Mouse (Mus musculus) thymus, postnatal 36 days (tissue): ENCODE data around the gene Lcn2.

ENCODE experiments used
- DNase-seq, 2 experiments: peaks; one replicate each; pipeline ENCODE4 v3.0.0; 2022; ENCODE audit warnings: mixed read lengths in 2 of 2

Gene Lcn2

DNA sequence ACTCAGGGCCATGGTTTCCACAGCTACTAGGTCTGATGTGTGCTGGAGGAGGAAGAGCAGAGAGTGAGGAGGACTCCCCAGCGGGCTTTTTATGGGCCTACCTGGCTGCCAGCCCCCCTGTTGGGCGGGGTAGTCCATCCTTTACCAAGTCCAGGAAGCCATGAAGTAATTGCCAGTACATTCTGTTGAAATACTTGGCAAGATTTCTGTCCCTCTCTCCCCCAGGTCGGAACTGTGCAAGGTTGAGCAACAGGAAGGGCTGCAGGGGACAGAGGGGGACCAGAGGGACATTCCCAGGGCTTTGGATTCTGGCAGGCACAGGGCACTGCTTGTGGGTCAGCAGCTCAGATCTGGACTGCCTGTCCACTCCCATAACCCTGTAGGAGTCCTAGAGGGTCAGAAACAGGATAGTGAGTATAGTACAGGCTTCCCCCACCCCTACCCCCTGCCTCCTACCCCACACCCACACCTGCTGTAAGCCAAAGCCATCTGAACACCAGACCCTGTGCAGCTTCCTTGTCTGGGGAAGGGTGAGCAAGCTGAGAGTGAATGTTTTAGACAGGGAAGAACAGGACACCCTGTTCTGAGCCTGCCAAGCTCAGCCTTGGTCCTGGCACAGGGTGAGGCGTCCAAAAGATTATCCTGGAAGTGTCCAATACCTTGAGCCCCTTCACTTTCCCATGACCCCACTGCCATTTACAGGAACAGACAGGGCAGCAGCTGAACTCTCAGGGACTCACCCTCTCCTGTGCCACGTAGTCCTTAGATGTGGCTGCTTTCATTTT, at the start of gene Lcn2:
Gene Lcn2, minus strand, starts transcription at position 547 of the 785 bp plus-strand sequence.
- no peak for DNase-seq

DNA sequence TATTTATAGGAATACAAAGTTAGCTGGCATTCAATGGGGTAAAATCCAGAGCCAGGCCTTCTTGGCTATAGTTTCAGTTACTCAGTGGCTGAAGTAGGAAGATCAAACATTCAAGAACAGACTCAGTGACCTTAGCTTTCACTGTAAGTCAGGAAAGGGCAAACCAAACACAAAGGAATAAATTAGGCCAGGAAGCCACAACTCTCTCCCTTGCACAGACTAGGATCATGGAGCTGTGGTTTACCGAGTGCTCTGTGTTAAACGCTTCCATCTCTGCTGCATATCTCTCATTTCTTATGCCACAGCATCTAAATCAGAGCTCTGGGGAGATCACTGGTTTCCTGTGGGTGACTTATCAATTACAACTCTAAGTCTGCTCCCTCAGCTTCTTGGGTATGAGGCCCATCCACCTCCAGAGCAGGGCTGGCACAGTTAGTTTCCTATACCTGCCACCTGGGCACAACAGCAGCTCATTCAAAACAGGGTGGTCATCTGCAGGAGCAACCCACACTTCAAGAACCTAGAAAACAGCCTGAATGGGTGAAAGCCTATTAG, 49.6 kb upstream of the Lcn2 start:
- no peak for DNase-seq

DNA sequence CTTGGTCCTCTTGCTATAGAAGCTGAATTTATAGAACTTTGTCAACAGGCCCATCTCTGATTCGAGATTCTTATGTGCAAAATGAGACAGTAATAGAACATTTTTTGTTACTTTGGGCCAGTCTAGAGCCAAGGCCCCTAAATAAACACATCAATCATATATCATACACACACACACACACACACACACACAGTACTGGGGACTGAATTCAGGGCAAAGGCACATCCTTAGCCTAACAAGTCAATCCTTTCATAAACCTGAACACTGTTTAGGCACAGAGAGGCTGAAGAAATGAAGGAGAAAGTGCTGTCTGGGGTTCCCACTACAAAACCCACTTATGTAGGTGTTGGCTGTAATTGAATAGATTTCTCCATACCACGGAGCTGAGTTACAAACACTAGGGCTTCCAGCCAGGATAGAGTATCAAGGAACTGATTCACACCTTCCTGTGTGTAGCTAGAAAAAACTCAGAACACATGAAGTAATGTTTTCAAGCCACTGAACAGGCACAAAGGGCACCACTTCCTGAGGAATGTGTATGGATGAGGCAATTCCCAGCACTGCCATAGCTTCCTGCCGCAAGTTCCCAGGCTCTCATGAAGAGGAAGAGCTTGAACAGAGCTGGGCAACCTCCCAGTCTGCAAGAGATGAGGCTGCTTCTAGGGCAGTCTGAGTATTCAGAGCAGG, 48.8 kb upstream of the Lcn2 start:
- DNase-seq, result no peak

DNA sequence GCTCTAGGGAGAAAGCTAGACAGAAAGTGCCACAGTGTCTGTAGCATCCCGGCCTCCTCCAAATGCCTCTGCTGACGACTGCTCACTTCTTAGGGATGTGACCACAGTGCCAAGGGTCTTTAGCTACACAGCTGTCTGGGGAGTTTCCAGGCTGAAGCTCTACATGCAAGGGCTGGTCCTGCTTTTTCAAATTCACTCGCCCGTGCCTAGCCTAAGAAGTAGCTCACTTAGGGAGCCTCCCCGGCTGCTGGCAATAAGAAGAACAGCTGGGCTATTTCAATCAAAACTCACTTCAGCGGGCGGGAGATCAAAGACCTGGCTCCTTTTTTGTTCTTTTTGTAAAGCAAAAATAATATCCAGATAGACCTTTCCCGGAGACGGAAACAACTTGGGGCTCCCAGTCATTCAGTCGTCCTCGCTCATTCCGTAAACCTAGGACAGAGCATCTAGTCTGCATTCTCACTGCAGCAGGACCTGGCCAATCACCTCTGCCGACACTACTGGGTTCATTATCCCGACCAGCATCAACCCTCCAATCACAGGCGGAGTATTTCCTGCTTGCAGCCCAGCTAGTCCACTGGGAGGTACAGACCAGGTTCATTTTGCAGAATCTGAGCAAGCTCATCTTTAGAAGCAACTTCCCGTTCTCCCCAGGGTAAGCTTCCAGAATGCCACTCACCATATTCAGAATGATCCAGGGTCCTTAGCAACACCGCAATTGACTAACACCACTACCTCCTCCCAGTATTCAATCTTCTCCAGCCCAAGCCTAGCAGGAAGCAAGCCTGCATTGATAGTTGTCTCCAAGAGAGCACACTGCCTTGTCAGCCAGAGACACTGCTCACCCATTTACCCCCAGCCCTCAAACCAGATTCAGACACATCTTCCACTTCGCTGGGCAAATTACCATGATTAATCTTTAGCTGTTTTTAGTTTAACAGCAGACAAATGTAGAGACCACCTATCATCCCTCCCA, 42.9 kb upstream of the Lcn2 start:
- DNase-seq, result no peak

DNA sequence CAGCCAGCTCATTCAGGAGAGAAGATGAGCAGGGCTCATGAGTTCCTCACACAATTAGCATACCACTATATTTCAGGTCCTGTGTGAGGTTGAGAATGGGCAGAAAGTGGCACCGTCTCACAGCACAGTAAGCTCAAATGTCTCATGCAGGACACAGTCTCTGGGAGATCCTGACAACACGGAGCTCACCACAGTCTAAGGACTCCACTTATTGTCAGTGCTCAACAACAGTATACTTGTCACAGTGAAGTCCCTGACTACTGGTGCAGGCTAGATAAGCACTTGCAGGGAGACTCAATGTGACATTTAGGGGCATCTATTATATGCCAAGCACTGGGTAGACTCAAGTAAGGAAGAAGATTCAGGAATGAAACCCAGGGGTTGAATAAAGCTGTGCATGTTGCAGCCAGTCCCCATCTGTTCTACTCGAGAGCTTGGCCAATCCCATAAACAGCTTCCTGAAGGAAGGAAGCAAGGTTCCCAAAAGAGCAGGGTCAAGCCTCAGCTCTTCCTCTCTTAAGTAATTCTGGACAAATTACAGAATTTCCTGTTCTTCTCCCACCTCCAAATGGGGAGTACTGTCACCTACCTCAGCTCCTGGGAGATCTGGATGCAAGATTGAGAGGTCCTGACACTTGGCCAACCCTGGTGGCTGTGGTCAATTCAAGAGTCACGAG, 41.3 kb upstream of the Lcn2 start:
- DNase-seq, result no peak

DNA sequence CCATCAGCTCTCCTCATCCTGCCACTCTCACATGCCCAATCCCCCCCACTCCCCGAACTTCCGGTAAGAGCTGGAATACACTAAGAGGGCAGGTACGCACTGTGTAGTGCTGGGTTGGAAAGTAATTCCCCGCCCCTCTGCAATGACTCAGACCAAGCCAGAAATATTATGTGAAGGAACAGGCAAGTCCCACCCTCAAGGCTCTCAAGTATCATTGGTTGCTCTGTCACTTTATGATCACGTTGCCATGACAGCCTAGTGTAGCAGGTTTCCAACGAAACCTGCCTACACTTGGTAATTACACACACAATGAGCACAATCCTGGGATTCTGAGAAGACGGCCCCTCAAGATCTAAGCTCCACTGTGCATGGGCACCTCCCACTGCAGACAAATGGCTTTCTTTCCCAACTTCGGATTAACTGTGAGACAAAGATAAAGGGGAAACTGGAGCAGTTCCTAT, 40.2 kb upstream of the Lcn2 start:
- no peak for DNase-seq

DNA sequence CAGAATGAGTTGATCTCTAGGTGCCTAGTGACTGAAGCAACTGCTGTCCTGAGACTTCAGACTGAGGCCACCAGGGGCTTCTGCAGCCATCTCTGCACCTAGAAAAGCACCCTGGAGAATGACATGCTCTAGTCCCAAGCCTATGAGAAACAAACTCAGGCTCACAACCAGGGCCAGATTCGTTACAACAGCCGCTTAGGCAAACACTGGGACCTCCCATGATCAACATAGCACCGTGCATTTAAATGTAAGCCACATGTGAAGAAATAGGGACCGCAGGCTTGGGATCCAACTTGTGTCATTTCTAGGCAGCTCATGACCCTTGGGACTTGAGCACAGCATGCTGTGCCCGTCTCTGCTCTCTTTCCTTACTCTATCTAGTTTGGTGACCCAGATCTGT, 39.7 kb upstream of the Lcn2 start:
- DNase-seq, result no peak

DNA sequence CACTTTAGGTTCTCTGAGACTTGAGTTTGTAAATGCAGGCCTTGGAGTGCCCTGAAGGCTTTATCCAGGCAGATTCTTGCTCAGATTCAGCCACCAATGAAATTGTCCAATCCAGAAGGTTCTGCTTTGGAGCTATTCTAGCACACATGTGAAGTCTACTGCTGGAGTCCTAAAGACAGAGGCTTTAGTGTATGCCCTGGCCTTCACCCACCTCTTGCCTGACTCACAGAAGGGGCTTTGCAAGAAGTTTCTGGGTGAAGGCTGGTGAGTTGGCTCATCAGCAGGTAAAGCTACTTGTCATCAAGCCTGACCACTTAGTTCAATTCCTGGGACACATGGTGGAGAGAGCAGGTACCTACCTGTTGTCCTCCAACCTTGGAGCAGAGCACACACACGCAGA, 38.1 kb upstream of the Lcn2 start:
- DNase-seq, result no peak

DNA sequence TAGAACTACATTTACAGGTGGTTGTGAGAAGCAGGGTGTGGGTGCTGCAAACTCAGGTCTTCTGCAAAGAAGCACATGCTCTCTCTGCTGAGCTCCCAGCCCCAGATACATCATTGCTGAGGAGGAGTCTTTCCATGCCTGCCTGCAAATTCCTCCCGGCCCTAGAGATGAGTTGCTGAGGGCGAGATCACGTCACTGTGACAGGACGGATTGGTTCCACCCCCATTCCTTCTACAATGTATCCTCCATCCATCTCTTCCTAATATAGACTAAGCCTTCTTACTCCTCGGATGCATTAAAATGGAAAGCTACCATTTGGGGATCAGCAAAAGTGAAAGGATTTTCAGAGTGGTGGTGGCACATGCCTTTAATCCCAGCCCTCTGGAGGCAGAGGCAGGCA, 37.5 kb upstream of the Lcn2 start:
- DNase-seq, result no peak

DNA sequence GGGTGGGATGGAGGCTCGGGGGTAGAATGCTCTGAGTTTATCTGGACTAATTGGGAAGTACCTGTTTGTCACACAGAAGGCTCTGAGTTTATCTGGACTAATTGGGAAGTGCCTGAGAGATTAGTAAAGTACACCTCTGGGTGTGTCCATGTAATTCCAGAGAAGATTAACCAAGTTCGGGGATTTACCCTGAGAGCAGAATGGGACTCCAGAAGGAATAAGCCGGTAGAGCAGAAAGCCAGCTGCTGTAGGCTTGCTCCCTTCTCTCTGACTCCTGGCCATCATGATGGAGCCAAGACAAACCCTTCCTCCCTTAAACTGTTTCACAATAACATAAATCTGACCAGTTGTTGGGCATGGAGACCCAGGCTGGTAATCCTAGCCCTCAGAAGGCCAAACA, 36.7 kb upstream of the Lcn2 start:
- DNase-seq, result no peak

DNA sequence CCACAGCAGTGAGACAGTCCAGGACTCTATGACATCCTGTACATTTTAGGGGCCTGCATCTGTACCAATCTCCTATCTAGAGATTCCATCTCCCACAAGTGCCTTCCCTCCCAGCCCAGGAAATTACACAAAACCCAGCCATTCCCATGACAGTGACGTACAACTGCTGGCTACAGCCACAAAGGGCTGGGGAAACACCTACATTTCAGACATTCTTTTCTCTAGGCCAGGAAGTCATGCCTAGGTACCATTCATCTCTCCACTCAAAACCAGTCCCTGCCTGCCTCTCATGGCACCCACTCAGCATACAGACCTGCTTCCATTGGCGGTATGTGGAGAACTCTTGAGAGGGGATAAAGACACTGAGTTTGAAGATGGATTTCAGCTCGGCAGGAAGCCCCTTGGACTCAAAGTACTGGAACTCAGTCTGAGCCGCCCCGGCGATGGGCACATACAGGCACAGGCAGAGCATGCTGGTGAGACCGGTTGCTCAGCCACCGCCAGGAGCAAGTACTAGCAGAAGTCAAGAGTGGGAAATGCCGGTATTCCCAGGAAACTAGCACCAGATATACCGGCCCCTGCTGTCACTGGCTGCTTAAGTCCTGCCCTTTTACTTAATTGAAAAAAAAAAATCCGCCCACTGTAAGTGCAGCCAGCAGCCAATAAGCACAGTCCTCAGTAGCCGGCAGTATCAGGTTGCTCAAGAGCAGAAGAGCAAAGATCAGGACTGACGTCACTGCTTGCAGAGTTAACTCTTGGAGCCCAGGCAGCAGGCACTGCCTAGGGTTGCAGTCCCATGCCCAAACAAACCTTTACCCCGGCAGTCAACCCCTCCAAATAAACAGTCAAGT, 35.7 kb upstream of the Lcn2 start:
- no peak for DNase-seq

DNA sequence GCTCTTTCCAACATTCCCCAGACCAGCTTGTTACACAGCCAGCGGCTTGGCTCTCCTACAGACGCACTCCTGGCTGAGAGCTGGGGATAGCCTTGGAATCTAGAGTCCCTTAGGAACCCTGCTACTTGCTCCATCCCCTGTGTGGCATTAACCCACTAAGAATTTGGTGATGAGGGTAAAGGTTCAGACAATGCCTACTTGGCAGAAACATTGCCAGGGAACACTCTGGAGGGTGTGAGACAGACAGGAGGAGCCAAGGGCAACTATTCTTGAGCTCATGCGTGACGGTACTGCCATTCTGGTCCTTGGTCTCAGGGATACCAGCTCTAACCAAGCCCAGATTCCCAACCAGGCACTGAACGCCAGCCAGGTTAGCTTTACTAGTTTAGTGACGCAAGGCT, 33.8 kb upstream of the Lcn2 start:
- no peak for DNase-seq

DNA sequence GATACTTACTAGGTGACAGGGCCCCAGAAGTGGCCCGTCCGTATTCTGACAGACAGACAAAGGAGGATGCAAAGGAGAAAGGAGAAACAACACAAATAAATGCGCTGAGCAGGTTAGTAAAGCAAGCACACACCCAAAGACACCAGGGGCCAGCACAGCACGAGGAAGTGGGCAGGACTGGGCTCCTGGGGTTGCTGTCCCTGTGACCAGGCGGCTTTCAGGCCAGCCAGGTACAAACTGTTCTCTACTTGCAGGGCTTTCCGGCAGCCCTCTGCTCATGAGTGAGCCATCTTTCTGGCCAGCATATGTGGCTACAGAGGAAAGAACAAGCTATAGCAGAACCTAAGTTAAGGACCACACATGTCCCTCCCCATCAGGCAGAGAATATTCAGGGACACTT, 32.6 kb upstream of the Lcn2 start:
- no peak for DNase-seq

DNA sequence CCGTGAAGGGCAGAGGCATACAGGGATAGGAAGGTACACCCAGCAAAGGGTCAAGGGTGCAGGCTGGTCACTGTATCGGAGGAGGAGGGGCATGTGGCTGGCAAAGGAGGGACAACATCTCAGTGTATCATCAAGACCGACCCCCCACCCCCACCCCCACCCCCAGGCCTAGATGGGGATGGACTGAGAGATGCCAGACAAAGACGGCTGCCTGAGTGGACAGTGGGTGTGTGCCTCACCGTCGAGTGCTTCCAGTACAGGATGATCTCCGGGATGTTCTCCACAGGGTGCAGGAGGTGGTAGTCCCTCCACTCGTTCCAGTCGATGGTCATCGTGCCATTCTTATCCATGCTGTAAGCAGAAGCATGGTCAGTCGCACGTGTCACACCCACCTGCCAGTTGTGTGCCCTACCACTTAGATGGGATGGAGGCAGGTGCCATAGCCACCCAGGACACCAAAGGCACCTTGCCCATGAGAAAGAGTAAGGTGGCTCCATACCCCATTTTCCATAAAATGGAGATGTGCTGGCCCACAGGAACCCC, 32.1 kb upstream of the Lcn2 start:
- DNase-seq, result no peak

DNA sequence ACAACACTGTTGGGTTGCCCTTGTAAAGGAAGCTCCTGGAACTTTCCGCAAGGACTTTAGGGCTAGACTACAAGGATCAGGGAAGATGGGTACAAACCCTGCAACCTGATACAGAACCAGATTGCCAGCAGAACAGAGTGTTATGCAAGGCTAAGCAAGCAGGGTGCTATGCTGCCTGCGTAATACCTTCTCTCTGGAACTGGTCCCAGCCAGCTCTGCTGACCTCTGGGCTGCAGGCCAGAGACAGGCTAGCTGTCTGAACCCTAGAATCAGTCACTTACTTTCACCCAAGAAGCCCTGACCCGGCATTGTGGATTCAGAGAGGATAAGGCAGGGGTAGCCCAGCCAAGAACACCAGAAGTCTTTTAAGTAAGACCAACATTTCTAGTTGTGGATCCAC, 31.3 kb upstream of the Lcn2 start:
- DNase-seq, result no peak

DNA sequence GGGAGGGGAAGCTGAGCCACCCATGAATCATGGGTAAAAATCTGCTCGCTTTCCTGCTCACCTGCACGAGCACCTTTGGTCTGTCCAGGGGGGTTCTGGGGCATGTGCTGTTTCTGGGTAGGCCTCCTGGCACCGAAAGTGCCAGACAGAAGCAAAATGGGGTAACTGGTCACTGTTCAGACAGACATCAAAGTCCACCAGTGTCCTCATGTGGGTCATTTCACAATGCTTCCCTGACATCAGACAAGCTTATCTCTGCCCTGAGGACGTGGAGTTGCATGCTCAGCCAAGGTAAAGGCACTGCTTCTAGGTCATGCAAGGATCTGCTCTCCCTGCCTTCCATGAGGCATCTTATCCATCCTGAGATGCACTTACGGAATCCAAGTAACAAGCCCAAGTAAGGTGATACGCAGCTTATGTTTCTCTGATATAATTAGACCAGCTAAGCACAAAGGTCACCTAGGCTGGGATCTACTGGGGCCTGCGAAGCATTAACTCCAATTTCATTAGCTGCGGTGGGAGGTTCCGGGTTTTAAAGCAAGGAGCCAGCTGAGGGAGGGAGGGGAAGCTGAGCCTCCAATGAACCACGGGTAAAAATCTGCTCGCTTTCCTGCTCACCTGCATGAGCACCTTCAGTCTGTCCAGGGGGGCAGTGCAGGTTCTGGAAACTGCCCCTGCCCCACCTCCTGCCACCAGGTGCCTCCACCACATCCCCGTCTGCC, 30.5 kb upstream of the Lcn2 start:
- no peak for DNase-seq

DNA sequence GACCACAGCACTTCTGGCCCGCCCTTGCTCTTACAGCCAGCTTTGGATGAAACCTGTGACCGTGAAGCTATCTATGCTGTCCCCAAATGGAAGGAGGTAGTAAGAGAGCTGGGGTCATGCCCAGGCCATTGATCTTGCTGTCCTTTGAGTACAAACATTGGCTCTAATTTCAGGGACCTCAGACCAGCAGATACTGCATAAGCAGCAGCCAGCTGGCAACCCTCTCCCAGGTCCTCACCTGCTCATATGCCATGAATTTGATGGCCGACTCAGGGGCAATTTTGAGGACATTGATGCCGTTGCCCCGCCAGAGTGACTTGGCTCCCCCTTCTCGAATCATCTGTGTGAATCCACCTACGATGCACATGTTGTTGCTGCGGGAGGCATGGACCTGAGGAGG, 29.4 kb upstream of the Lcn2 start:
- DNase-seq, result no peak

DNA sequence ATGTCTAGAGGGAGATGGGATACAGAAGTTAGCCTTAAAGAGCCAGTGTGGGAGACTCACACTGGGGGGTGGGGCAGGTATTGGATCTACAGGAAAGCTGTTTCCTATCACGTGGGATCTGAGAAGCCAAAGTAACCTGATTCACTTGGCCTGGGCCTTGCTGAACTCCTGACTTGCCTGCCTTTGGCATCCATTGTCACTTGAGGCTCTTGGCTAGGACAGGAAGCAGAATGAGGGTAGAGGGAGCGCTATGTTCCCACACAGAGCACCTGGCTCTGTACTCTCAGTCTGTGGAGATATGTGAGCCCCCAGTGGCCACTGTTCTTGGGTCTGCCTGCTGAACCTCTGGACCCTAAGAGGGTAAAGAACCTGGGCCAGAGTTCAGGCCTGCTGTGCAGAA, 28.5 kb upstream of the Lcn2 start:
- DNase-seq, result no peak

DNA sequence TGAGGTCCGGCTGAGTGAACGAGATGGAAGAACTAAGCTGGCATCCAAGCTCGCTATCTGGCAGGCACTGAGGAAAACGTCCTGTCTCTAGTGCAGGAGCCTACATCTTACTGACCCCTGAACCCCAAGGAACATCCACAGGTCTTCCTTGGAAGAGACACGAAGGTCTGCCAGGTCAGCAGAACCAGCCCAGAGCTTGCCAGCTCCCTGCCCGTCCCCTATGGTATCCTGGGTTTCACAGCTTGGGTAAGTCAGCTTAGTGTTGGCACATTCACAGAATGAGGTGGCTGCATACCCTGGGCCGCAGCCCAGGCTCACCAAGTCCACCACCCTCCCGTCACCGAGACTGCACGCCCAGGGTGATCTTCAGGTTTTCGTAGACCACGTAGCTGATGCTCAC, 27.7 kb upstream of the Lcn2 start:
- no peak for DNase-seq

DNA sequence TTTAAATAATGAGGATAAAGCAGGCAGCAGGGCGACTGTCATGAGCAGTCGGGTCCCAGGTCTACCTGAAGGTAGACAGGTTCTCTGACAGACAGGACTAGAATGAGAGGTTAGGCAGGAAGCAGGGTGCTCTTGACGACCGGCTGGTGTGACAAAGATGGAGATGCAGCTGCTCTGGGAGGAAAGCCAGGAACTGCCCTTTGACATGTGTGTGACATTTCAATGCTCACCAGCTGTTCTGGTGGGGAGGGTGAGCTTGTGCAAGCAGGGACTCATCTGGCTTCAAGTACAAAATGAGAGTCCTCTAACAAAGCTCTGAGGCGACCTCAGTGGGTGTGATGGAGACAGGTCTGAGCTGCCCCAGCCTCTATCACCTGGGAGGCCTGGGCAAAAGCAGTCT, 25.9 kb upstream of the Lcn2 start:
- no peak for DNase-seq
